Mouse (Mus musculus) cerebellum, adult 8-10 months (tissue): ENCODE measurements around the gene Fam178b.
"Not testable (repeated sequence)": the region's sequence is repeated elsewhere in the genome, so short reads cannot be mapped to it uniquely, and the experiment has no call there.

Source experiments
- DNase-seq: peaks from one replicate; pipeline ENCODE4 v3.0.0; 2022

Fam178b gene

DNA sequence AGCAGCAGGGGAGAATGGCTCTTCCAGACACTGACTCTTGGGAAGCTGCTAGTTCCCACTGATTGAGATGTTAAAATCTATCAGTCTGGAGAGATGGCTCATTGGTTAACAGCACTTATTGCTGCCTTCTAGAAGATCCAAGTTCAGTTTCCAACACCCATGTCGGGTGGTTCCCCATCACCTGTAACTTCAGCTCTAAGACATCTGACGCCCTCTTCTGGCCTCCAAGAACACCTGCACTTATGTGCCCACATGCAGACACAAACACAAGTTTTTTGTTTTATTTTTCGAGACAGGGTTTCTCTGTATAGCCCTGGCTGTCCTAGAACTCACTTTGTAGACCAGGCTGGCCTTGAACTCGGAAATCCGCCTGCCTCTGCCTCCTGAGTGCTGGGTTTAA, 67.0 kb downstream of the Fam178b start:
- DNase-seq = not testable (repeated sequence)

GRCm38 (mm10) chr1:36615188-36615587, 67.8 kb downstream of the Fam178b start:
- DNase-seq = no peak

GRCm38 (mm10) chr1:36614584-36614983, 68.4 kb downstream of the Fam178b start:
- DNase-seq = no peak

GRCm38 (mm10) chr1:36613374-36613895, 69.5 kb downstream of the Fam178b start:
- DNase-seq = no peak

DNA sequence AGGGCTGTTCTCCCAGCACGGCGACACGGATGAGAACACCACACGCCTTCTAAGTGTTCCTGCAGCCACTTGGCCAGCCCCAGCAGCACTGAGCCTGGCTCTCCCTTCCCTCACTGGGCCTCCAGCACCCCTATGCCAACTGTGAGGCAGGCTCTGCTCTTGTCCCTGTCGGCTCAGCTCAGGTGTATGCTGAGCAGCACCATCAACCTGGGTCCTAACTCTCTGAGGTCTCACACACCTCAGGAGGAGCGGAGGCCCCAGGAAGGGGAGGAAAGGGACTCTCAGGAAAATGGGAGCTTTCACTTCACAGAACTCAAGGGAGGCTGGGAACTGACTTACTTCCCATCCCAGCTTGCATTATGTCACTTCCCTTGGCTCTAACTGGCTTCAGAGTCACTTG, 70.6 kb downstream of the Fam178b start:
- DNase-seq = no peak

DNA sequence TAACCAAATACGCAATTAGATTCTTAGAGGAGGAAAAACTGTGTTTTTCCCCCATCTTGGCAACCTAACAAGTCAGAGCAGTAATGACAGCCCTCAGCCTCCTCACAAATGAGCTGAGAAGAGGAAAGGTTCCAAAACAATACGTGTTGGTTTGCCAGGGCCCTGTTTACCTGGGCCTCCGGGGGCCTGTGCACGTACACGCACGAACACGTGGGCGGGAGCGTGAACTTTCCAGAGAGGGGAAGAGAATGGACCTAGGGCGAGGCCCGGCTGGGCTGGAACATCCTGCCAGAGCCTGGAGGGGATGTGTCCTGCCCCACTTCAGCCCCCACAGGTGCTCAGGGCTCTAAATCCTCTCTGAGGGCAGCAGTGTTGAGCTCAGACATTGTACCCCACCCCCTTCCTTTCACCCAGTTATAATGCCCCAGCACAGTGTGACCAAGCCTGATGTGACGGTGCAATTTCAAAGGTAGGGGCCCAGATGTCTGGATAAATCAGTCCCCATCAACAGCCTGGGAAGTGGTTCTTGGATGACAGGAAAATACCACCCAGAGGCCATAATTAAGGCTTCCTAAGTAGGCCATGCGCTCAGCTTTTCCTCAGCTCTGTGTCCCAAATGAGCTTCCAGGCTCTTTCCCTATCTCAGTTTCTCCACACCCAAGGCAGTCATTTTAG, 71.4 kb downstream of the Fam178b start:
- DNase-seq = no peak

GRCm38 (mm10) chr1:36608211-36608610, 74.8 kb downstream of the Fam178b start:
- DNase-seq = no peak

- no peak for DNase-seq
These were observed 76.0 kb downstream of the Fam178b start for GRCm38 (mm10) chr1:36606951-36607350.

GRCm38 (mm10) chr1:36604254-36605156, 78.5 kb downstream of the Fam178b start:
- no peak for DNase-seq

DNA sequence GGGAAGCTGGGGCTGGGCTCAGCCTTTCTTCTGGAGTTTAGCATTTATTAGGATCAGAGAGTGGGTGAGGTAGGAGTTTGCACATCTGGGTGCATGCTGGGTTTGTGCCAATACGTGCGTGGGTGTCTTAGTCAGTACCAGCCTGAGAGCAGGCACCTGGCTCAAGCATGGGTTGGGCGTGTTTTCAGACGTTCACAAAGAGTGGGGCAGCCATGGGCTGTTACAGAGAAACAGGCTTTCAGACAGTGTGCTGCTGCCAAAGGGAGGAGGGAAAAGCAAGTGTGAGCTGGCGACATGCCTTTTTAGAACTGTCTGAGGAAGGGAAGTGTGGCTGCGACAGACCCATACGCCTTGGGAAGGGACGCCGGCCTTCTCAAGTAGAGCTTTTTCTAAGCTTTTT, 79.6 kb downstream of the Fam178b start:
- DNase-seq = no peak

DNA sequence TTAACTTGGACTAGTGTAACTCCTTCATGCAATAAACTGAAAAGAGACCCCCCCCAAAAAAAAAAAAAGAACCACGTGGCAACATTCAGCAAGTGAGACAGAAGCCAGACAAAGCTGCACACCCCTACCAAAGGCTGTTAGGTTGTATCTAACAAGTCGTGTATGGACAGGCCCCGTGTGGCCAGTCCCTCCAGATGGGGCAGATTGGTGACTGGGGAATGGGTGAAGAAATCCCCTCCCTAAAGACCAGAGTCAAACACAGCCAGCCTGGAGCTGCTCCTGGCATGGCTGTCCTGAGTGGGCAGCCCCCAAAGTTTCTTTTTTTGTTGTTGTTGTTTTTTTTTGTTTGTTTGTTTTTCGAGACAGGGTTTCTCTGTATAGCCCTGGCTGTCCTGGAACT, 80.7 kb downstream of the Fam178b start:
- DNase-seq = no peak

DNA sequence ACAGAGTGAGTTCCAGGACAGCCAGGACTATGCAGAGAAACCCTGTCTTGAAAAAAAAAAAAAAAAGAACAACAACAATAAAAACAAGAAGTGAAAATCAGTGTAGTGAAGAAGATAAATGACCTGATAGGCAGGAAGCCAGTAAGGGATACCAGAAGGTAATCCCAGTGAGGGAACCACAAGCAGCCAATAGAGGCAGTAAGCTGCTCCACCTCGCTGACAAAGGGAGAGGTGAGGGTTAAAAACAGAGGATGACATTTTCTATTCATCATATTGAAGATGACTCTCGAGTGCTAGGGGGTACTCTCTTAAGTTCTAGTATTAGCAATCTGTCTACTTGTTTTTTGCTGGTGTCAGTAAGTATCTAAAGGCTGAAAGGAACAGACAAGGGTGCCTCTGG, 84.6 kb downstream of the Fam178b start:
- no peak for DNase-seq

- no peak for DNase-seq
These were observed 86.9 kb downstream of the Fam178b start for GRCm38 (mm10) chr1:36596114-36596513.

DNA sequence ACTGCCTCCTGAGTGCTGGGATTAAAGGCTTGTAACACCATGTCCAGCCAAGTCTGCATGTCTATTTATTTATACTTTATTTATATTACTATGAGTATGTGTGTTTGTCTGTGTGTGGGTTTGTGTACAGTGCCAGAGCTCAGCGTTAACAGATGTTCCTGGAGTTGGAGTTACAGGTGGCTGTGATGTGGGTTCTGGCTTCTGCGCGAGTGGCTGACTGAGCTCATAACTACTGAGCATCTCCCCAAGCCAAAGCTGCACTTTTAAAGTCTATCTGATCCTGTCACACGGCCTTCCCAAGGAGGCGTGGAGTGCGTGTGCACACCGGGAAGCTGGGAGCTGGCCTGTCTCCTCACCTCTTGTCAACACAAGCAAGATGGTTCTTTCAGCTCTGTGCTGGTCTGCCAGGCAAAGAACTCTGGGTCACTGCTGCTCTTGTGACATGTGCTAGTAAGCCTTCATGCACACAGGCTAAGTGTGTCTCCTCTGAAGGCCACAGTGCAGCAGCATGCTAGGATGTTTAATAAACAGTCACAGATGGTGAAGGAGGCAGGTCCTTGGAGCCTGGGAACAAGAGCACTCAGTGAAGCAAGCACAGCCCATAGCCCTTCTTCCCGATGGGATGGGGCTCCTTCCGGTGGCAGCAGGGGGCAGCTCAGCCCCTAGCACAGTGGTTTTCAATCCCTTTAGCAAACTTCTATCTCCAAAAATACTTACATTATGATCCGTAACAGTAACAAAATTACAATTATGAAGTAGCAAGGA, 87.6 kb downstream of the Fam178b start:
- no peak for DNase-seq

- no peak for DNase-seq
These were observed 89.9 kb downstream of the Fam178b start for GRCm38 (mm10) chr1:36593099-36593498.

DNA sequence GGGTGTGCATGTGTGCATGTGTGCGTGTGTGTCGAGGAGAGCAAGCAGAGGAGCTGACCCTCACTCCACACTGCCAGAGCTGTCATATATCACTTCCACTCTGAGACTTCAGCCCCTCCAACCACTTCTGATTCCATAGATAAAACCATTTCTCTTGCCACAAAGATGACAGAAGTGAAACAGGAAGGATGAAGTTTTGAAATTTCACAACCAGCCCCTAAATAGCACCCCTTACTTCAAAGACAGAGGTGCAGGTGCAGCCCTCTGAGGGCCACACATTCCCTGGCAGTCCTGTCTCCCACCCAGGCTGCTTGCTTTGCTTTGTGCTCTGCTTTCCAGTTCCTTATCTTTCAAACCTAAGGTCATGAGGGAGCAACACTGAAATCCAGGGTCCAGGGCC, 91.6 kb downstream of the Fam178b start:
- DNase-seq = no peak

- DNase-seq = no peak
These were observed 92.3 kb downstream of the Fam178b start for GRCm38 (mm10) chr1:36590664-36591063.

- DNase-seq = peak; percentile 49
These were observed 93.5 kb downstream of the Fam178b start for GRCm38 (mm10) chr1:36589486-36589885.

DNA sequence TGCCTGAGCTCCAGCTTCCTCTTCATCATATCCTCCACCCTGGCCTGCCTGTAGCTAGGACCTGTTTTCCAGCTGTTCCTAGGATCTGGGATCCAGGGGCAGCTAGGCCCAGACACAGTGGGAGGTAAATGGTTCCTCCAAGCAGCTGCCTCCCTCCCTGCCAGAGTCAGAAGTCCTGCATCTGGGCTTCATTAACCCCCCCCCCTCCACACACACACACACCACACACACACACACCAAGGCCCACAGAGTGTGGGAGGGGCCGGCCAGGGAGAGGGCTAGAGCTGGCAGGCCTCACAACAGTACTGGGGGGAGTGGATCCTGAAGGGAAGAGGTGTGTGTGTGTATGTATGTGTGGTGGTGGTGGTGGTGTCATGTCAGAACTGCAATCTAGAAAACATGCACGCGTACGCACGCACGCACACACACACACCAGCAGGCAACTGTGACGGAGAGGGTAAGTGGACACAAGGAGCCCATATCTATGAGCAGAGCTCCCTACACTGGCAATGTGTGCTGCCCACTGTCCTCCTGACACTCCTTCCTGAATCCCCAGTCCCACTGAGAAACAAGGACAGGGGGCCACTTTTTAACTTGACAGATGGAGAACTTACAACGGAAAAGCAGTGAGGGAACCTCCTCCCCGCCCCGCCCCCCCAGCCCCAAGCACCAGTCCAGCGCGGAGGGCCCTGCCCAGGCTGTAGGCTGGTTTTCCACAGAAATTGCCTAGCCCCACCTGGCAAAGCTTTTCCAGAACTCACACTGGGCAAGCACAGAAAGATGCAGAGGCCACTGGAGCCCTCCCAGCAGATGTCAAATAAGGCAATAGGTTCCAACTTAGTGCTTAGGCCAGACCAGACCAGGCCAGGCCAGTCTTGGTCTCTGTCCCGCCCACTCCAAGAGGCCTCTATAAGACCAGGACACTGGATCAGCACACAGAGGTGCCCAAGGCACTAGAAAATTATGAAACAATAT, 94.2 kb downstream of the Fam178b start:
- DNase-seq = no peak

DNA sequence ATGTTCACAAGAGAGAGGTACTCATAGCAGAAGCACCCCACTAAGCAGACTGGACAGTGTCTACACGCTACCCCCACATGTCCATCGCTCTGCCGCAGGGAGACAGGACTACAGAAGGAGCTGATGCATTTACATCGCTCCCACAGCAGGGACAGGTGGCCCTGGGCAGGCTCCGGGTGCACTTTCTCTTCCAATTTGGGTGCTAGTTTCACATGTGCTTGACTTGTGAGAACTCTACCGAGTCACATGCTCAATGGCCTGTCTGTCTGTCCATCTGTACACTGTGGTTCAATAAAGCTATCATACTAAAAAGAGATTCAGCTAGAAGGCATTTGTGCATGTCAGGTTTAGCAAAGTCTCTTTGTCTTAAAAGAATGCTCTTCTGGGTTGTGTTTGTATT, 95.1 kb downstream of the Fam178b start:
- no peak for DNase-seq

- no peak for DNase-seq
These were observed 96.7 kb downstream of the Fam178b start for GRCm38 (mm10) chr1:36586288-36586687.
